Mouse (Mus musculus) CH12.LX (cell line): ENCODE results near the gene Adora1. TPM values are rescaled to one million over a fixed set of nuclear protein-coding genes. Genes with fewer than 3 reads are reported as not detected.

Source experiments
- DNase-seq: peaks from one replicate; pipeline ENCODE4 v3.0.0-alpha.2; 2013; ENCODE audit errors: extremely low read depth
- H3K27ac ChIP-seq: 2 replicates; pipeline ENCODE4 v1.5.1; 2012; ENCODE audit warnings: low read depth, mild to moderate bottlenecking, control low read depth, moderate library complexity; ENCODE audit not compliant: insufficient read depth
- H3K27me3 ChIP-seq: replicated peaks from 2 replicates; pipeline ENCODE3; 2012; ENCODE audit warnings: inconsistent platforms
- H3K36me3 ChIP-seq, 2 experiments: replicated peaks in 1 of 2; 2 replicates each; pipeline versions ENCODE3 to v1.6.1; 2012; ENCODE audit warnings: inconsistent platforms in 1 of 2, low read length in 1 of 2, mild to moderate bottlenecking in 1 of 2, mixed read lengths in 1 of 2, moderate library complexity in 1 of 2; ENCODE audit not compliant: control insufficient read depth in 1 of 2, insufficient read depth in 1 of 2
- H3K4me1 ChIP-seq, 2 experiments: 2 replicates each; pipeline ENCODE4 v1.6.1; 2012; ENCODE audit warnings: inconsistent platforms in 1 of 2, moderate library complexity in 1 of 2; ENCODE audit not compliant: insufficient read depth in 2 of 2, control insufficient read depth in 1 of 2
- H3K4me2 ChIP-seq: 2 replicates; pipeline ENCODE4 v1.6.1; 2012; ENCODE audit warnings: low read depth, mild to moderate bottlenecking, control low read depth; ENCODE audit not compliant: poor library complexity, insufficient read depth, severe bottlenecking
- H3K4me3 ChIP-seq, 3 experiments: fragments of 150-350 bp in 1 of 3; sonication (generic) in 1 of 3; replicated peaks in 1 of 3; 2 replicates each; pipeline versions ENCODE3 to v1.5.1; 2011 to 2012; ENCODE audit warnings: low read depth in 2 of 3, low read length in 2 of 3, mild to moderate bottlenecking in 2 of 3, moderate library complexity in 2 of 3, control low read depth in 1 of 3, improper control_type of control experiment in 1 of 3, inconsistent platforms in 1 of 3, mixed read lengths in 1 of 3; ENCODE audit not compliant: poor library complexity in 1 of 3
- H3K79me2 ChIP-seq: replicated peaks from 2 replicates; pipeline ENCODE4 v1.6.1; 2012; ENCODE audit warnings: mild to moderate bottlenecking, moderate library complexity; ENCODE audit not compliant: control insufficient read depth, poor library complexity, insufficient read depth, severe bottlenecking; ENCODE audit errors: extremely low read depth
- H3K9ac ChIP-seq: 2 replicates; pipeline ENCODE4 v1.6.1; 2012; ENCODE audit warnings: low read depth, mild to moderate bottlenecking, control low read depth, moderate library complexity; ENCODE audit not compliant: insufficient read depth
- H3K9me3 ChIP-seq: replicated peaks from 2 replicates; pipeline ENCODE3; 2012; ENCODE audit warnings: low read length, inconsistent platforms, mixed read lengths
- CHD1 ChIP-seq: IDR thresholded peaks from 2 replicates; pipeline ENCODE4 v1.6.1; 2012; ENCODE audit warnings: low read depth, low read length, improper control_type of control experiment, inconsistent platforms
- CTCF ChIP-seq, 2 experiments: IDR thresholded peaks in 1 of 2; conservative IDR thresholded peaks in 1 of 2; 2 replicates each; pipeline ENCODE4 v1.5.1; 2011 to 2012; ENCODE audit warnings: low read depth in 2 of 2, low read length in 2 of 2, improper control_type of control experiment in 1 of 2, inconsistent platforms in 1 of 2, mild to moderate bottlenecking in 1 of 2, moderate library complexity in 1 of 2
- E2F4 ChIP-seq: IDR thresholded peaks from 2 replicates; pipeline ENCODE4 v1.6.1; 2011; ENCODE audit warnings: low read depth, low read length, improper control_type of control experiment; ENCODE audit not compliant: insufficient replicate concordance
- EP300 ChIP-seq: IDR thresholded peaks from 2 replicates; pipeline ENCODE4 v1.6.1; 2011; ENCODE audit warnings: low read length, improper control_type of control experiment
- ETS1 ChIP-seq: conservative IDR thresholded peaks from 2 replicates; pipeline ENCODE4 v1.6.1; 2012; ENCODE audit warnings: low read depth, mild to moderate bottlenecking, inconsistent platforms, low read length, improper control_type of control experiment, moderate library complexity
- IRF4 ChIP-seq: IDR thresholded peaks from 2 replicates; pipeline ENCODE4 v1.6.1; 2014; ENCODE audit warnings: low read depth, mild to moderate bottlenecking, inconsistent platforms, low read length, improper control_type of control experiment
- MAFK ChIP-seq: IDR thresholded peaks from 2 replicates; pipeline ENCODE4 v1.6.1; 2011; ENCODE audit warnings: low read length, improper control_type of control experiment; ENCODE audit not compliant: insufficient replicate concordance
- MEF2A ChIP-seq: IDR thresholded peaks from 2 replicates; pipeline ENCODE4 v1.6.1; 2014; ENCODE audit warnings: low read depth, mild to moderate bottlenecking, inconsistent platforms, low read length, improper control_type of control experiment, borderline replicate concordance
- MXI1 ChIP-seq: IDR thresholded peaks from 2 replicates; pipeline ENCODE4 v1.6.1; 2011; ENCODE audit warnings: mild to moderate bottlenecking, low read depth, low read length, improper control_type of control experiment
- RAD21 ChIP-seq: IDR thresholded peaks from 2 replicates; pipeline ENCODE4 v1.6.1; 2011; ENCODE audit warnings: low read depth, mild to moderate bottlenecking, low read length, improper control_type of control experiment, moderate library complexity
- TBP ChIP-seq: conservative IDR thresholded peaks from 2 replicates; pipeline ENCODE4 v1.6.1; 2011; ENCODE audit warnings: low read depth, low read length, improper control_type of control experiment
- TCF12 ChIP-seq: IDR thresholded peaks from 2 replicates; pipeline ENCODE4 v1.6.1; 2014; ENCODE audit warnings: low read depth, mild to moderate bottlenecking, inconsistent platforms, low read length, improper control_type of control experiment
- UBTF ChIP-seq: IDR thresholded peaks from 2 replicates; pipeline ENCODE4 v1.6.1; 2012; ENCODE audit warnings: low read depth, mild to moderate bottlenecking, inconsistent platforms, low read length, improper control_type of control experiment, moderate library complexity
- USF2 ChIP-seq: conservative IDR thresholded peaks from 2 replicates; pipeline ENCODE4 v1.6.1; 2011; ENCODE audit warnings: low read depth, low read length, improper control_type of control experiment
- ZNF384 ChIP-seq: IDR thresholded peaks from 2 replicates; pipeline ENCODE4 v1.6.1; 2012; ENCODE audit warnings: low read depth, low read length, improper control_type of control experiment, inconsistent platforms
- dilution Hi-C: fragments of 300-500 bp; cut with MboI; formaldehyde crosslinking; loops from 2 replicates; pipeline ENCODE4 v1.14.3; 2020; ENCODE audit warnings: low sequenced_read_pairs; ENCODE audit not compliant: extremely low pct_unique_long_range_greater_than_20kb, extremely low pct_ligation_motif_present
- in situ Hi-C: fragments of 300-500 bp; cut with MboI; formaldehyde crosslinking; loops from 3 replicates; pipeline ENCODE4 v1.14.3; 2019; ENCODE audit warnings: low sequenced_read_pairs, low pct_ligation_motif_present, low pct_unique_long_range_greater_than_20kb, mixed read lengths
- polyA plus RNA-seq: library from polyadenylated mRNA; unstranded; fragments of >175 nt; gene quantifications from 2 replicates; pipeline ENCODE4 v1.2.1, GENCODE M21; 2012; ENCODE audit warnings: low read depth; ENCODE audit not compliant: insufficient read length
- total RNA-seq, 2 experiments: library from RNA; depleted of rRNA; stranded (reverse); fragments of 300-350 nt in 1 of 2; fragments of >200 nt in 1 of 2; gene quantifications; 2 replicates each; pipeline ENCODE4 v1.2.3; 2012 to 2014

Adora1 gene
- total and polyA plus RNA-seq, 3 experiments, result 0.20 TPM; not detected in 2

DNA sequence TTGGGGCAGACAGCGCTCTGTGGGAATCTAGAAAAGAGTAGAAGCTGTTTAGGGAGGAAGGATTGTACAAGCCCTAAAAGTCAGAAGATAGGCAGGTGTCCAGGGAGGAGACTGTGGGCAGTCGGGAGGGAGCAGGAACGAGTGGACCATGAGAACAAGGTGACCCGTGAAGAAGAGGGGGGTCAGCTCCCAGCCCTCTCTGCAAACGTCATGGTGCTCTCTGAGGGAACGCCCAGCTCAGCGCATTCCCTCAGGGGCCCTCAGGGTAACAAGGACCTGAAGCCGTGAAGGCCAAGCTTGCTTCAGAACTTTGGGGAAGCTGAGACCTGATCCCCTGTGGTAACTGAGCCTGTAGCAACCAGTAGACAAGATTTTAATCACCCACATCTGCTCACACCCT is 85.2 kb downstream of the Adora1 start:
- Histone ChIP-seq H3K4me2 (no peak overlapping the region), H3K27me3 (peaks cover 9% of the 10 kb centered on the region), H3K27ac (no peak overlapping the region), H3K4me3 (no peak overlapping the region), H3K79me2 (no peaks in the 10 kb centered on the region), H3K9ac (no peak overlapping the region), H3K9me3 (peaks cover 4% of the 10 kb centered on the region), H3K4me1 (peaks cover 0 to 9% of the 10 kb centered on the region in 2 experiments; a peak in 2 of 4 replicates), H3K36me3 (no peaks in the 10 kb centered on the region)
- DNase-seq, result no peak
- dilution Hi-C loops, result no loop called here
- in situ Hi-C loops, result loop anchor here (5.0 kb wide), 3 partner anchors 42 to 172 kb away; partner anchors contain the start of gene Mybph
- no peak for TF ChIP-seq MXI1
- no peak for TF ChIP-seq CTCF (conservative IDR thresholded peaks at IDR 0.05 in 1 of 2, IDR thresholded peaks at IDR 0.05 in 1 of 2; ENCODE audit: low read depth in 2 of 2, low read length in 2 of 2)
- TF ChIP-seq USF2, result no peak
- TF ChIP-seq RAD21, result no peak
- no peak for TF ChIP-seq ZNF384
- TF ChIP-seq UBTF, result no peak
- no peak for TF ChIP-seq ETS1
- TF ChIP-seq CHD1, result no peak
- TF ChIP-seq E2F4, result no peak
- no peak for TF ChIP-seq TCF12
- TF ChIP-seq IRF4, result no peak
- TF ChIP-seq MAFK, result no peak
- TF ChIP-seq MEF2A, result no peak
- TF ChIP-seq EP300, result no peak
- TF ChIP-seq TBP, result no peak
- TF ChIP-seq, all 38 proteins: peak for 0

Other genes starting within 250 kb of the Adora1 start
- gene Fmod, start 198.2 kb downstream of the Adora1 start, total RNA-seq (2012; rRNA removed), result not detected in 2 replicates
- not detected in 2 replicates for gene Fmod, start 198.2 kb downstream of the Adora1 start, total RNA-seq (2014; rRNA removed)
- not detected in 2 replicates for gene Fmod, start 198.2 kb downstream of the Adora1 start, polyA plus RNA-seq
- gene Btg2, start 156.3 kb downstream of the Adora1 start, total RNA-seq (2012; rRNA removed), result 11.6 and 14.4 TPM in 2 replicates
- 14.8 and 19.7 TPM in 2 replicates for gene Btg2, start 156.3 kb downstream of the Adora1 start, total RNA-seq (2014; rRNA removed)
- 6.9 and 7.2 TPM in 2 replicates for gene Btg2, start 156.3 kb downstream of the Adora1 start, polyA plus RNA-seq
- gene Chit1, start 124.2 kb downstream of the Adora1 start, total RNA-seq (2012; rRNA removed), result 0.25 and 0.71 TPM in 2 replicates
- 0.28 and 0.47 TPM in 2 replicates for gene Chit1, start 124.2 kb downstream of the Adora1 start, total RNA-seq (2014; rRNA removed)
- 0.18 and 0.36 TPM in 2 replicates for gene Chit1, start 124.2 kb downstream of the Adora1 start, polyA plus RNA-seq
- gene Chil1, start 53.3 kb downstream of the Adora1 start, total RNA-seq (2012; rRNA removed), result 1.5 and 1.7 TPM in 2 replicates
- 6.1 and 6.3 TPM in 2 replicates for gene Chil1, start 53.3 kb downstream of the Adora1 start, total RNA-seq (2014; rRNA removed)
- 6.7 and 10.2 TPM in 2 replicates for gene Chil1, start 53.3 kb downstream of the Adora1 start, polyA plus RNA-seq
- 0.25 TPM in 2 replicates for gene Mybph, start 42.0 kb downstream of the Adora1 start, total RNA-seq (2012; rRNA removed)
- 0.51 and 0.62 TPM in 2 replicates for gene Mybph, start 42.0 kb downstream of the Adora1 start, total RNA-seq (2014; rRNA removed)
- 2.4 and 3.0 TPM in 2 replicates for gene Mybph, start 42.0 kb downstream of the Adora1 start, polyA plus RNA-seq
- gene Myog, start 54.6 kb upstream of the Adora1 start, total RNA-seq (2012; rRNA removed), result not detected in 2 replicates
- gene Myog, start 54.6 kb upstream of the Adora1 start, total RNA-seq (2014; rRNA removed), result not detected in 2 replicates
- not detected in 2 replicates for gene Myog, start 54.6 kb upstream of the Adora1 start, polyA plus RNA-seq
- 0.21 and 0.30 TPM in 2 replicates for gene Ppfia4, start 97.5 kb upstream of the Adora1 start, total RNA-seq (2012; rRNA removed)
- 1.2 and 1.8 TPM in 2 replicates for gene Ppfia4, start 97.5 kb upstream of the Adora1 start, total RNA-seq (2014; rRNA removed)
- 5.1 and 5.4 TPM in 2 replicates for gene Ppfia4, start 97.5 kb upstream of the Adora1 start, polyA plus RNA-seq
- 41.5 and 52.0 TPM in 2 replicates for gene Tmem183a, start 126.5 kb upstream of the Adora1 start, total RNA-seq (2012; rRNA removed)
- 73.6 and 75.6 TPM in 2 replicates for gene Tmem183a, start 126.5 kb upstream of the Adora1 start, total RNA-seq (2014; rRNA removed)
- gene Tmem183a, start 126.5 kb upstream of the Adora1 start, polyA plus RNA-seq, result 61.1 and 82.4 TPM in 2 replicates
- not detected in 2 replicates for gene 4933406M09Rik, start 150.5 kb upstream of the Adora1 start, total RNA-seq (2012; rRNA removed)
- gene 4933406M09Rik, start 150.5 kb upstream of the Adora1 start, total RNA-seq (2014; rRNA removed), result not detected in 2 replicates
- gene 4933406M09Rik, start 150.5 kb upstream of the Adora1 start, polyA plus RNA-seq, result not detected in 2 replicates
- 25.2 and 38.1 TPM in 2 replicates for gene Cyb5r1, start 170.1 kb upstream of the Adora1 start, total RNA-seq (2012; rRNA removed)
- 17.5 and 18.6 TPM in 2 replicates for gene Cyb5r1, start 170.1 kb upstream of the Adora1 start, total RNA-seq (2014; rRNA removed)
- 43.6 and 44.3 TPM in 2 replicates for gene Cyb5r1, start 170.1 kb upstream of the Adora1 start, polyA plus RNA-seq
- gene Adipor1, start 179.9 kb upstream of the Adora1 start, total RNA-seq (2012; rRNA removed), result 58.4 and 64.1 TPM in 2 replicates
- gene Adipor1, start 179.9 kb upstream of the Adora1 start, total RNA-seq (2014; rRNA removed), result 83.7 and 94.0 TPM in 2 replicates
- gene Adipor1, start 179.9 kb upstream of the Adora1 start, polyA plus RNA-seq, result 65.3 and 70.8 TPM in 2 replicates
- gene Klhl12, start 220.1 kb upstream of the Adora1 start, total RNA-seq (2012; rRNA removed), result 17.6 and 18.2 TPM in 2 replicates
- gene Klhl12, start 220.1 kb upstream of the Adora1 start, total RNA-seq (2014; rRNA removed), result 20.6 and 20.8 TPM in 2 replicates
- 17.5 and 19.1 TPM in 2 replicates for gene Klhl12, start 220.1 kb upstream of the Adora1 start, polyA plus RNA-seq